In genomic region chr15:56045510-56046245, GRCm38 (mm10) we compare ENCODE assay signal across 17 mouse cellular contexts.
"Had no signal": no experiment of that assay in that cellular context is flagged by ENCODE, and none has a peak within 500 bp of the region (broad histone marks: within the 10 kb centered on the region; RNA-seq: fewer than 3 reads in every experiment).

No protein-coding gene starts in this region.

- H3K9ac ChIP-seq: liver, embryonic 13.5 days had no signal

- H3K4me3 ChIP-seq: liver, embryonic 13.5 days; myocyte had no signal

- H3K36me3 ChIP-seq: liver, embryonic 13.5 days; midbrain, embryonic 12.5 days; neural tube, embryonic 13.5 days had no signal

- DNase-seq: kidney, adult 8-10 months; kidney, postnatal 14 days; kidney, postnatal 4 days; liver, embryonic 13.5 days; lung, adult 2 months; lung, postnatal 14 days; lung, postnatal 4 days; retina, postnatal 1 day; right cerebral cortex, postnatal 25 days; spleen, adult 18-20 months; thymus, adult 2 months; thymus, postnatal 14 days; thymus, postnatal 4 days had no signal

- H3K4me1 ChIP-seq: liver, embryonic 13.5 days; midbrain, embryonic 12.5 days had no signal

- H3K27me3 ChIP-seq: liver, embryonic 13.5 days; midbrain, embryonic 12.5 days; neural tube, embryonic 13.5 days had no signal

- H3K27ac ChIP-seq: liver, embryonic 13.5 days; midbrain, embryonic 12.5 days; neural tube, embryonic 13.5 days; stomach, postnatal 0 days had no signal

- H3K9me3 ChIP-seq: liver, embryonic 13.5 days; midbrain, embryonic 12.5 days; neural tube, embryonic 13.5 days had no signal
